Mouse (Mus musculus) limb, embryonic 13.5 days (tissue): Measurements from ENCODE around the gene Gskip. TPM values are rescaled to one million over a fixed set of nuclear protein-coding genes. Genes with fewer than 3 reads are reported as not detected.

Source experiments
- polyA plus RNA-seq: library from polyadenylated mRNA; unstranded; fragments of >200 nt; fragmentation: Nextera tagmentation; extraction: Ambion mirVana; gene quantifications from 2 replicates; pipeline ENCODE4 v1.2.1, GENCODE M21; 2015

Gskip gene
- polyA plus RNA-seq, 1 experiment from 2014 or later: 36.4 TPM

Other genes with a start within 250 kb of the Gskip start
- 3.0 and 3.4 TPM in 2 replicates for gene D430019H16Rik, start 231.0 kb upstream of the Gskip start, polyA plus RNA-seq
- gene Bdkrb2, start 121.6 kb upstream of the Gskip start, polyA plus RNA-seq: 1.8 and 2.1 TPM in 2 replicates
- 0.22 TPM in 1 of 2 replicates, not detected in the other for gene Bdkrb1, start 81.7 kb upstream of the Gskip start, polyA plus RNA-seq
- gene Atg2b, start 382 bp downstream of the Gskip start, polyA plus RNA-seq: 12.2 and 14.0 TPM in 2 replicates
- 0.06 and 0.14 TPM in 2 replicates for gene Ak7, start 21.1 kb downstream of the Gskip start, polyA plus RNA-seq
- 220 and 242 TPM in 2 replicates for gene Papola, start 99.9 kb downstream of the Gskip start, polyA plus RNA-seq